Mouse (Mus musculus): ENCODE data around the gene Kcnj6.

- TF ChIP-seq POLR2A (IDR thresholded peaks at IDR 0.05; ENCODE audit: borderline replicate concordance, low read depth, low read length) (no peak), CTCF (IDR thresholded peaks at IDR 0.05; ENCODE audit: low read depth, low read length) (no peak)
Measured at GRCm38 (mm10) chr16:94782110-94782946, 215.2 kb downstream of the Kcnj6 start.
